Mouse (Mus musculus): ENCODE results near the gene Rab5c.

GRCm38 (mm10) chr11:100781763-100782475 lies 43.9 kb upstream of the Rab5c start:
- no peak for TF ChIP-seq CTCF (IDR thresholded peaks at IDR 0.05; ENCODE audit: low read depth)
- TF ChIP-seq EP300 (IDR thresholded peaks at IDR 0.05; ENCODE audit: low read depth), result no peak

Data from liver, embryonic 14.5 days (tissue).